Mouse (Mus musculus) liver, postnatal 0 days (tissue): ENCODE data around the gene Mxra8.

Experiments
- CTCF ChIP-seq: sonication (generic); IDR thresholded peaks from 2 replicates; pipeline ENCODE4 v1.5.1; 2016; ENCODE audit warnings: antibody characterized with exemption, low read depth
- EP300 ChIP-seq: IDR thresholded peaks from 2 replicates; pipeline ENCODE4 v1.6.1; 2016; ENCODE audit warnings: antibody characterized with exemption, low read depth, mild to moderate bottlenecking

DNA sequence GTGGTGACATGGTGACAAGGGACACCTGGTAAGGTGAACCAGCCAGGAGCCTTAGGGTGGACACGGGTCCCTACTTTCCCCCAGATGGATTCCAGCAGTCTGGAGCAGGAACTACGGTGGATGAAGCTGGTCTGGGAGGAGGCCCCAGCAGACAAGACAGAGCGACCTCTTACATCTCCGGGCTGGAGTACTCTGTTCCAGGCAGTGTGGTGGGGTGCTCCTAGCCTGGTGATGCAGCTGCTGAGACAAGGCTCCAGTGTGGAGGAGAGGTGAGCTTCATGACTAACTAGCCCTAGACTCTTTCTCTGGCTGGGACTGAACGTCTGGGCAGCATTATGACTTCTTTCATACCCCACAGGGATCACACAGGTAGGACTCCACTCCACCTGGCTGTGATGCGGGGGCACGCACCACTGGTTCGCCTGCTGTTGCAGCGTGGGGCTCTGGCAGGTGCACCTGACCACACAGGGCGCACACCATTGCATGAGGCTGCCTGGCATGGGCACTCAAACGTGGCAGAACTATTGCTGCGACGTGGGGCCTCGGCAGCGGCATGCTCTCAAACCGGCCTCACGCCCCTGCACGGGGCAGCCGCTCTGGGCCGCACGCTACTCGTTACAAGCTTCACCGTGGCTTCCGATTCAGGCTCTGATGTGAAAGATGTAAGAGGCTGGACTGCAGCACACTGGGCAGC, 48.1 kb upstream of the Mxra8 start:
- TF ChIP-seq CTCF (no peak), EP300 (no peak)
